Mouse (Mus musculus): ENCODE results near the gene Sema6d. TPM values are rescaled to one million over a fixed set of nuclear protein-coding genes. Genes with fewer than 3 reads are reported as not detected.

The Sema6d gene
- polyA plus RNA-seq, 1 experiment = 4.5 TPM

GRCm38 (mm10) chr2:124661316-124661715, 571.5 kb downstream of the Sema6d start:
- Histone ChIP-seq H3K4me3 (ENCODE audit: insufficient read depth, low read length) (no peak overlapping the region), H3K27ac (ENCODE audit: insufficient read depth, low read length) (no peak overlapping the region), H3K4me1 (ENCODE audit: control insufficient read depth, insufficient read depth, low read length) (no peaks in the 10 kb centered on the region; the same call in none of the 2 replicates)
- no peak for TF ChIP-seq CTCF (IDR thresholded peaks at IDR 0.05; ENCODE audit: borderline replicate concordance, insufficient read depth, low read length)
- no peak for TF ChIP-seq POLR2A (IDR thresholded peaks at IDR 0.05; ENCODE audit: low read depth, low read length)

- H3K4me1 ChIP-seq (ENCODE audit: control insufficient read depth, insufficient read depth, low read length) = no peaks in the 10 kb centered on the region; the same call in none of the 2 replicates
- TF ChIP-seq CTCF (IDR thresholded peaks at IDR 0.05; ENCODE audit: borderline replicate concordance, insufficient read depth, low read length) (no peak), POLR2A (IDR thresholded peaks at IDR 0.05; ENCODE audit: low read depth, low read length) (no peak)
- H3K4me3 ChIP-seq (ENCODE audit: insufficient read depth, low read length) = no peak overlapping the region
- H3K27ac ChIP-seq (ENCODE audit: insufficient read depth, low read length) = no peak overlapping the region
Observed at GRCm38 (mm10) chr2:124662257-124662656, 572.5 kb downstream of the Sema6d start.

- Histone ChIP-seq H3K27ac (ENCODE audit: insufficient read depth, low read length) (no peak overlapping the region), H3K4me1 (ENCODE audit: control insufficient read depth, insufficient read depth, low read length) (no peaks in the 10 kb centered on the region; the same call in none of the 2 replicates), H3K4me3 (ENCODE audit: insufficient read depth, low read length) (no peak overlapping the region)
- TF ChIP-seq CTCF (IDR thresholded peaks at IDR 0.05; ENCODE audit: borderline replicate concordance, insufficient read depth, low read length) (no peak), POLR2A (IDR thresholded peaks at IDR 0.05; ENCODE audit: low read depth, low read length) (no peak)
Observed at GRCm38 (mm10) chr2:124664191-124664590, 574.4 kb downstream of the Sema6d start.

- no peak overlapping the region for H3K27ac ChIP-seq (ENCODE audit: insufficient read depth, low read length)
- TF ChIP-seq CTCF (IDR thresholded peaks at IDR 0.05; ENCODE audit: borderline replicate concordance, insufficient read depth, low read length) = no peak
- TF ChIP-seq POLR2A (IDR thresholded peaks at IDR 0.05; ENCODE audit: low read depth, low read length) = no peak
Observed at GRCm38 (mm10) chr2:124668431-124668830, 578.7 kb downstream of the Sema6d start.

GRCm38 (mm10) chr2:124673117-124673516, 583.3 kb downstream of the Sema6d start:
- Histone ChIP-seq H3K4me3 (ENCODE audit: insufficient read depth, low read length) (no peak overlapping the region), H3K27ac (ENCODE audit: insufficient read depth, low read length) (no peak overlapping the region), H3K4me1 (ENCODE audit: control insufficient read depth, insufficient read depth, low read length) (no peaks in the 10 kb centered on the region)
- TF ChIP-seq CTCF (IDR thresholded peaks at IDR 0.05; ENCODE audit: borderline replicate concordance, insufficient read depth, low read length) (no peak), POLR2A (IDR thresholded peaks at IDR 0.05; ENCODE audit: low read depth, low read length) (no peak)

More at GRCm38 (mm10) chr2:124668431-124668830, 578.7 kb downstream of the Sema6d start:
- Histone ChIP-seq H3K4me3 (ENCODE audit: insufficient read depth, low read length) (no peak overlapping the region), H3K4me1 (ENCODE audit: control insufficient read depth, insufficient read depth, low read length) (no peaks in the 10 kb centered on the region)

GRCm38 (mm10) chr2:124684481-124684901, 594.7 kb downstream of the Sema6d start:
- H3K4me3 ChIP-seq (ENCODE audit: insufficient read depth, low read length) = no peak overlapping the region
- H3K4me1 ChIP-seq (ENCODE audit: control insufficient read depth, insufficient read depth, low read length) = 0 out of 2 replicates have a peak, but pooled peaks cover 2% of the 10 kb centered on the region
- TF ChIP-seq POLR2A (IDR thresholded peaks at IDR 0.05; ENCODE audit: low read depth, low read length) (no peak), CTCF (IDR thresholded peaks at IDR 0.05; ENCODE audit: borderline replicate concordance, insufficient read depth, low read length) (no peak)
- H3K27ac ChIP-seq (ENCODE audit: insufficient read depth, low read length) = peak overlapping the region; percentile 28

GRCm38 (mm10) chr2:124690372-124690771, 600.6 kb downstream of the Sema6d start:
- Histone ChIP-seq H3K27ac (ENCODE audit: insufficient read depth, low read length) (no peak overlapping the region), H3K4me3 (ENCODE audit: insufficient read depth, low read length) (no peak overlapping the region), H3K4me1 (ENCODE audit: control insufficient read depth, insufficient read depth, low read length) (no peaks in the 10 kb centered on the region)
- no peak for TF ChIP-seq CTCF (IDR thresholded peaks at IDR 0.05; ENCODE audit: borderline replicate concordance, insufficient read depth, low read length)
- TF ChIP-seq POLR2A (IDR thresholded peaks at IDR 0.05; ENCODE audit: low read depth, low read length) = no peak

- Histone ChIP-seq H3K4me3 (ENCODE audit: insufficient read depth, low read length) (no peak overlapping the region), H3K4me1 (ENCODE audit: control insufficient read depth, insufficient read depth, low read length) (no peaks in the 10 kb centered on the region), H3K27ac (ENCODE audit: insufficient read depth, low read length) (no peak overlapping the region)
- TF ChIP-seq CTCF (IDR thresholded peaks at IDR 0.05; ENCODE audit: borderline replicate concordance, insufficient read depth, low read length) (no peak), POLR2A (IDR thresholded peaks at IDR 0.05; ENCODE audit: low read depth, low read length) (no peak)
Observed at GRCm38 (mm10) chr2:124702621-124703020, 612.9 kb downstream of the Sema6d start.

- H3K4me3 ChIP-seq (ENCODE audit: insufficient read depth, low read length) = no peak overlapping the region
- H3K27ac ChIP-seq (ENCODE audit: insufficient read depth, low read length) = no peak overlapping the region
- TF ChIP-seq CTCF (IDR thresholded peaks at IDR 0.05; ENCODE audit: borderline replicate concordance, insufficient read depth, low read length) (no peak), POLR2A (IDR thresholded peaks at IDR 0.05; ENCODE audit: low read depth, low read length) (no peak)
- no peaks in the 10 kb centered on the region for H3K4me1 ChIP-seq (ENCODE audit: control insufficient read depth, insufficient read depth, low read length)
Observed at GRCm38 (mm10) chr2:124704922-124705321, 615.2 kb downstream of the Sema6d start.

- Histone ChIP-seq H3K27ac (ENCODE audit: insufficient read depth, low read length) (no peak overlapping the region), H3K4me1 (ENCODE audit: control insufficient read depth, insufficient read depth, low read length) (no peaks in the 10 kb centered on the region), H3K4me3 (ENCODE audit: insufficient read depth, low read length) (no peak overlapping the region)
- no peak for TF ChIP-seq CTCF (IDR thresholded peaks at IDR 0.05; ENCODE audit: borderline replicate concordance, insufficient read depth, low read length)
- no peak for TF ChIP-seq POLR2A (IDR thresholded peaks at IDR 0.05; ENCODE audit: low read depth, low read length)
Observed at GRCm38 (mm10) chr2:124705806-124706205, 616.0 kb downstream of the Sema6d start.
